Mouse (Mus musculus) forebrain, postnatal 0 days (tissue): ENCODE measurements around the gene Garem2. TPM values are rescaled to one million over a fixed set of nuclear protein-coding genes. Genes with fewer than 3 reads are reported as not detected.

Experiments
- ATAC-seq: fragments of 200-750 bp; cut with Nextera tagmentation; 2 replicates; pipeline ENCODE4 v1.8.0; 2017; ENCODE audit warnings: mild to moderate bottlenecking, moderate library complexity
- DNase-seq: peaks from one replicate; pipeline ENCODE4 v3.0.0-alpha.2; 2015
- H3K27ac ChIP-seq: fragments of 300-500 bp; sonication (generic); 2 replicates; pipeline ENCODE4 v1.5.1; 2014; ENCODE audit warnings: low read depth, mild to moderate bottlenecking, antibody characterized with exemption, low read length, moderate library complexity, mixed read lengths
- H3K27me3 ChIP-seq: fragments of 300-500 bp; sonication (generic); 2 replicates; pipeline ENCODE4 v1.6.1; 2014; ENCODE audit warnings: mild to moderate bottlenecking, low read length, mixed read lengths; ENCODE audit not compliant: insufficient read depth
- H3K36me3 ChIP-seq: fragments of 300-500 bp; sonication (generic); 2 replicates; pipeline ENCODE4 v1.6.1; 2014; ENCODE audit warnings: mild to moderate bottlenecking, moderate library complexity; ENCODE audit not compliant: insufficient read depth
- H3K4me1 ChIP-seq: fragments of 300-500 bp; sonication (generic); 2 replicates; pipeline ENCODE4 v1.6.1; 2014; ENCODE audit warnings: antibody characterized with exemption; ENCODE audit not compliant: insufficient read depth
- H3K4me2 ChIP-seq: fragments of 300-500 bp; sonication (generic); 2 replicates; pipeline ENCODE4 v1.6.1; 2014; ENCODE audit warnings: low read depth, mild to moderate bottlenecking, moderate library complexity
- H3K4me3 ChIP-seq: fragments of 300-500 bp; sonication (generic); 2 replicates; pipeline ENCODE4 v1.5.1; 2014; ENCODE audit warnings: low read depth, low read length, mixed read lengths
- H3K9ac ChIP-seq: fragments of 300-500 bp; sonication (generic); 2 replicates; pipeline ENCODE4 v1.6.1; 2014; ENCODE audit warnings: mild to moderate bottlenecking
- H3K9me3 ChIP-seq: fragments of 300-500 bp; sonication (generic); 2 replicates; pipeline ENCODE4 v1.6.1; 2016; ENCODE audit warnings: low read length
- CTCF ChIP-seq: sonication (generic); IDR thresholded peaks from 2 replicates; pipeline ENCODE4 v1.5.1; 2016; ENCODE audit warnings: antibody characterized with exemption, control low read depth, low read depth
- WGBS: fragments of 180-500 bp; shearing (Covaris S2); extraction: QIAGEN DNeasy Blood & Tissue Kit; methylation state at CpG from one replicate; pipeline ENCODE4 v1.1.7; 2014; 5-methylcytosine and 5-hydroxymethylcytosine counted together
- polyA plus RNA-seq: library from polyadenylated mRNA; unstranded; fragments of >200 nt; fragmentation: Nextera tagmentation; extraction: Ambion mirVana; gene quantifications from 2 replicates; pipeline ENCODE4 v1.2.1, GENCODE M21; 2015
- total RNA-seq: library from RNA; depleted of rRNA; stranded (reverse); fragments of >200 nt; gene quantifications from 2 replicates; pipeline ENCODE4 v1.2.3, GENCODE M21; 2014

Garem2 gene
- total and polyA plus RNA-seq, 2 experiments from 2014 or later = 7.2 to 10.4 TPM

- Histone ChIP-seq H3K27ac (no peak overlapping the region), H3K4me3 (no peak overlapping the region), H3K9ac (no peak overlapping the region), H3K9me3 (no peaks in the 10 kb centered on the region), H3K27me3 (no peaks in the 10 kb centered on the region), H3K36me3 (peaks cover 50% of the 10 kb centered on the region), H3K4me1 (no peaks in the 10 kb centered on the region), H3K4me2 (no peak overlapping the region)
- 79% methylated on average over 6 of the region's 6 CpGs for WGBS
- DNase-seq (no peak), ATAC-seq (no peak)
- no peak for TF ChIP-seq CTCF
These were observed 41.6 kb downstream of the Garem2 start for GRCm38 (mm10) chr5:30146526-30146925.

- DNase-seq = no peak
- 91% methylated on average over 5 of the region's 5 CpGs for WGBS
These were observed 43.4 kb downstream of the Garem2 start for GRCm38 (mm10) chr5:30148133-30148920.

GRCm38 (mm10) chr5:30152007-30152406, 47.0 kb downstream of the Garem2 start:
- ATAC-seq (no peak), DNase-seq (no peak)
- peaks cover 10% of the 10 kb centered on the region for H3K4me1 ChIP-seq
- H3K27me3 ChIP-seq = no peaks in the 10 kb centered on the region
- WGBS = 33% methylated on average over 4 of the region's 4 CpGs
- H3K4me3 ChIP-seq = no peak overlapping the region
- H3K9me3 ChIP-seq = no peaks in the 10 kb centered on the region
- no peak for TF ChIP-seq CTCF
- H3K9ac ChIP-seq = no peak overlapping the region
- peaks cover under 1% of the 10 kb centered on the region; the same call in 1 of the 2 replicates for H3K36me3 ChIP-seq
- no peak overlapping the region for H3K4me2 ChIP-seq
- no peak overlapping the region for H3K27ac ChIP-seq

More at GRCm38 (mm10) chr5:30148133-30148920, 43.4 kb downstream of the Garem2 start:
- Histone ChIP-seq H3K9me3 (no peaks in the 10 kb centered on the region), H3K27me3 (no peaks in the 10 kb centered on the region), H3K4me2 (no peak overlapping the region), H3K4me1 (no peaks in the 10 kb centered on the region), H3K36me3 (peaks cover 32% of the 10 kb centered on the region), H3K27ac (no peak overlapping the region), H3K4me3 (no peak overlapping the region), H3K9ac (no peak overlapping the region)
- no peak for TF ChIP-seq CTCF
- ATAC-seq = no peak

- Histone ChIP-seq H3K27ac (no peak overlapping the region), H3K4me2 (no peak overlapping the region), H3K4me1 (peaks cover 13% of the 10 kb centered on the region), H3K9ac (no peak overlapping the region), H3K4me3 (no peak overlapping the region), H3K36me3 (no peaks in the 10 kb centered on the region), H3K27me3 (no peaks in the 10 kb centered on the region), H3K9me3 (no peaks in the 10 kb centered on the region)
- TF ChIP-seq CTCF = no peak
- ATAC-seq (no peak), DNase-seq (no peak)
- 62% methylated on average over 1 of the region's 1 CpGs for WGBS
These were observed 47.5 kb downstream of the Garem2 start for GRCm38 (mm10) chr5:30152413-30152812.

- WGBS = 88% methylated on average over 2 of the region's 2 CpGs
- Histone ChIP-seq H3K4me2 (no peak overlapping the region), H3K4me1 (peaks cover 13% of the 10 kb centered on the region), H3K9ac (no peak overlapping the region), H3K9me3 (no peaks in the 10 kb centered on the region), H3K4me3 (no peak overlapping the region), H3K27ac (no peak overlapping the region), H3K36me3 (no peaks in the 10 kb centered on the region), H3K27me3 (no peaks in the 10 kb centered on the region)
- no peak for ATAC-seq
- TF ChIP-seq CTCF = no peak
- no peak for DNase-seq
These were observed 48.3 kb downstream of the Garem2 start for GRCm38 (mm10) chr5:30153222-30153621.

- no peak for ATAC-seq
- no peak for TF ChIP-seq CTCF
These were observed 49.1 kb downstream of the Garem2 start for GRCm38 (mm10) chr5:30154013-30154412.

More at GRCm38 (mm10) chr5:30154013-30154412, 49.1 kb downstream of the Garem2 start:
- Histone ChIP-seq H3K4me2 (peak overlapping the region; percentile 66), H3K9ac (peak overlapping the region; percentile 76), H3K36me3 (no peaks in the 10 kb centered on the region), H3K4me3 (peak overlapping the region; percentile 75), H3K27me3 (no peaks in the 10 kb centered on the region), H3K4me1 (peaks cover 13% of the 10 kb centered on the region), H3K9me3 (no peaks in the 10 kb centered on the region), H3K27ac (no peak overlapping the region)
- peak; percentile 35 for DNase-seq
- 15% methylated on average over 4 of the region's 4 CpGs for WGBS
